Mouse (Mus musculus) kidney, embryonic 15.5 days (tissue): ENCODE measurements around the gene Cd72. TPM values are rescaled to one million over a fixed set of nuclear protein-coding genes. Genes with fewer than 3 reads are reported as not detected.

Source experiments
- ATAC-seq: fragments of 200-750 bp; cut with Nextera tagmentation; replicated peaks from 2 replicates; pipeline ENCODE4 v1.8.0; 2017; ENCODE audit warnings: moderate TSS enrichment; ENCODE audit not compliant: low FRiP score
- H3K27ac ChIP-seq: fragments of 300-500 bp; sonication (generic); 2 replicates; pipeline ENCODE4 v1.5.1; 2015; ENCODE audit warnings: mild to moderate bottlenecking, inconsistent platforms
- H3K27me3 ChIP-seq: fragments of 300-500 bp; sonication (generic); 2 replicates; pipeline ENCODE4 v1.6.1; 2015; ENCODE audit warnings: inconsistent platforms
- H3K36me3 ChIP-seq: fragments of 300-500 bp; sonication (generic); 2 replicates; pipeline ENCODE4 v1.6.1; 2015; ENCODE audit warnings: inconsistent platforms
- H3K4me1 ChIP-seq: fragments of 300-500 bp; sonication (generic); 2 replicates; pipeline ENCODE4 v1.6.1; 2015; ENCODE audit warnings: inconsistent platforms
- H3K4me2 ChIP-seq: fragments of 300-500 bp; sonication (generic); 2 replicates; pipeline ENCODE4 v1.6.1; 2015; ENCODE audit warnings: moderate library complexity, mild to moderate bottlenecking, inconsistent platforms
- H3K4me3 ChIP-seq: fragments of 300-500 bp; sonication (generic); replicated peaks from 2 replicates; pipeline ENCODE4 v1.5.1; 2015; ENCODE audit warnings: mild to moderate bottlenecking, inconsistent platforms
- H3K9ac ChIP-seq: fragments of 300-500 bp; sonication (generic); 2 replicates; pipeline ENCODE4 v1.6.1; 2015; ENCODE audit warnings: mild to moderate bottlenecking, inconsistent platforms
- H3K9me3 ChIP-seq: fragments of 300-500 bp; sonication (generic); replicated peaks from 2 replicates; pipeline ENCODE4 v1.6.1; 2016; ENCODE audit warnings: inconsistent platforms
- whole genome bisulfite sequencing: fragments of 180-500 bp; shearing (Covaris S2); methylation state at CpG from one replicate; pipeline ENCODE4 v1.1.7; 2015; ENCODE audit warnings: mixed read lengths; 5-methylcytosine and 5-hydroxymethylcytosine counted together
- polyA plus RNA-seq: library from polyadenylated mRNA; unstranded; fragments of >200 nt; fragmentation: Nextera tagmentation; extraction: Ambion mirVana; gene quantifications from 2 replicates; pipeline ENCODE4 v1.2.1, GENCODE M21; 2015

Gene Cd72
- polyA plus RNA-seq, 1 experiment from 2014 or later, result 3.0 TPM

GRCm38 (mm10) chr4:43407071-43407920 is 47.1 kb downstream of the Cd72 start:
- H3K4me3 ChIP-seq, result peak overlapping the region; percentile 54
- peak overlapping the region; percentile 63 for H3K9ac ChIP-seq
- no peak for ATAC-seq
- H3K4me2 ChIP-seq, result peak overlapping the region; percentile 80
- no peaks in the 10 kb centered on the region for H3K9me3 ChIP-seq
- WGBS, result 62% methylated on average over 12 of the region's 12 CpGs
- peaks cover 33% of the 10 kb centered on the region for H3K4me1 ChIP-seq
- peak overlapping the region; percentile 92 for H3K27ac ChIP-seq
- no peaks in the 10 kb centered on the region for H3K27me3 ChIP-seq
- no peaks in the 10 kb centered on the region for H3K36me3 ChIP-seq

- H3K9ac ChIP-seq, result peak overlapping the region; percentile 63
- H3K27ac ChIP-seq, result peak overlapping the region; percentile 92
- WGBS, result 2% methylated on average over 28 of the region's 28 CpGs
- peak overlapping the region; percentile 54 for H3K4me3 ChIP-seq
- peaks cover 42% of the 10 kb centered on the region for H3K4me1 ChIP-seq
- H3K36me3 ChIP-seq, result no peaks in the 10 kb centered on the region
- peak overlapping the region; percentile 80 for H3K4me2 ChIP-seq
- H3K27me3 ChIP-seq, result no peaks in the 10 kb centered on the region
- peak; percentile 96 for ATAC-seq
- no peaks in the 10 kb centered on the region for H3K9me3 ChIP-seq
These were observed 48.1 kb downstream of the Cd72 start for GRCm38 (mm10) chr4:43406162-43406971.

GRCm38 (mm10) chr4:43404697-43405096 is 49.7 kb downstream of the Cd72 start:
- Histone ChIP-seq H3K4me3 (no peak overlapping the region), H3K4me1 (peaks cover 59% of the 10 kb centered on the region), H3K27me3 (no peaks in the 10 kb centered on the region), H3K9ac (no peak overlapping the region), H3K36me3 (no peaks in the 10 kb centered on the region), H3K4me2 (no peak overlapping the region), H3K9me3 (no peaks in the 10 kb centered on the region), H3K27ac (0 out of 2 replicates have a peak overlapping the region, but pooled peaks have one; percentile 92)
- 90% methylated on average over 10 of the region's 10 CpGs for WGBS
- ATAC-seq, result no peak

GRCm38 (mm10) chr4:43402212-43402611 is 52.2 kb downstream of the Cd72 start:
- Histone ChIP-seq H3K36me3 (no peaks in the 10 kb centered on the region), H3K4me3 (no peak overlapping the region), H3K27ac (0 out of 2 replicates have a peak overlapping the region, but pooled peaks have one; percentile 16), H3K27me3 (no peaks in the 10 kb centered on the region), H3K4me1 (peaks cover 70% of the 10 kb centered on the region), H3K9me3 (no peaks in the 10 kb centered on the region), H3K9ac (no peak overlapping the region), H3K4me2 (no peak overlapping the region)
- ATAC-seq, result no peak
- WGBS, result 62% methylated on average over 9 of the region's 9 CpGs

- no peaks in the 10 kb centered on the region for H3K27me3 ChIP-seq
- ATAC-seq, result no peak
- peak overlapping the region; percentile 15; the same call in 1 of the 2 replicates for H3K9ac ChIP-seq
- no peak overlapping the region for H3K4me3 ChIP-seq
- H3K36me3 ChIP-seq, result no peaks in the 10 kb centered on the region
- H3K9me3 ChIP-seq, result no peaks in the 10 kb centered on the region
- H3K4me2 ChIP-seq, result peak overlapping the region; percentile 7; the same call in 1 of the 2 replicates
- peaks cover 63% of the 10 kb centered on the region for H3K4me1 ChIP-seq
- peak overlapping the region; percentile 19 for H3K27ac ChIP-seq
- WGBS, result 79% methylated on average over 10 of the region's 10 CpGs
These were observed 52.9 kb downstream of the Cd72 start for GRCm38 (mm10) chr4:43401486-43401885.

- Histone ChIP-seq H3K4me2 (peak overlapping the region; percentile 7; the same call in 1 of the 2 replicates), H3K27me3 (no peaks in the 10 kb centered on the region), H3K9me3 (no peaks in the 10 kb centered on the region), H3K4me3 (no peak overlapping the region), H3K4me1 (peaks cover 60% of the 10 kb centered on the region), H3K36me3 (no peaks in the 10 kb centered on the region), H3K9ac (peak overlapping the region; percentile 15; the same call in 1 of the 2 replicates), H3K27ac (peak overlapping the region; percentile 69)
- WGBS, result 21% methylated on average over 10 of the region's 10 CpGs
- ATAC-seq, result peak; percentile 90
These were observed 53.5 kb downstream of the Cd72 start for GRCm38 (mm10) chr4:43400976-43401375.

GRCm38 (mm10) chr4:43399391-43400131 is 54.9 kb downstream of the Cd72 start:
- 75% methylated on average over 31 of the region's 31 CpGs for WGBS
- no peak overlapping the region for H3K9ac ChIP-seq

GRCm38 (mm10) chr4:43398829-43399331 is 55.5 kb downstream of the Cd72 start:
- peak overlapping the region; percentile 69 for H3K27ac ChIP-seq
- H3K4me2 ChIP-seq, result no peak overlapping the region
- no peaks in the 10 kb centered on the region for H3K36me3 ChIP-seq
- ATAC-seq, result no peak
- H3K27me3 ChIP-seq, result no peaks in the 10 kb centered on the region
- no peaks in the 10 kb centered on the region for H3K9me3 ChIP-seq
- 49% methylated on average over 17 of the region's 17 CpGs for WGBS
- H3K4me3 ChIP-seq, result no peak overlapping the region
- no peak overlapping the region for H3K9ac ChIP-seq
- H3K4me1 ChIP-seq, result peaks cover 65% of the 10 kb centered on the region

More at GRCm38 (mm10) chr4:43399391-43400131, 54.9 kb downstream of the Cd72 start:
- Histone ChIP-seq H3K27ac (peak overlapping the region; percentile 69), H3K9me3 (no peaks in the 10 kb centered on the region), H3K4me2 (0 out of 2 replicates have a peak overlapping the region, but pooled peaks have one; percentile 15), H3K36me3 (no peaks in the 10 kb centered on the region), H3K4me3 (no peak overlapping the region), H3K4me1 (peaks cover 59% of the 10 kb centered on the region), H3K27me3 (no peaks in the 10 kb centered on the region)
- ATAC-seq, result no peak

GRCm38 (mm10) chr4:43398014-43398413 is 56.4 kb downstream of the Cd72 start:
- H3K27ac ChIP-seq, result peak overlapping the region; percentile 69; the same call in 1 of the 2 replicates
- ATAC-seq, result no peak
- H3K4me2 ChIP-seq, result no peak overlapping the region
- H3K4me1 ChIP-seq, result peaks cover 68% of the 10 kb centered on the region
- no peak overlapping the region for H3K9ac ChIP-seq
- no peak overlapping the region for H3K4me3 ChIP-seq
- H3K36me3 ChIP-seq, result no peaks in the 10 kb centered on the region
- H3K9me3 ChIP-seq, result no peaks in the 10 kb centered on the region
- H3K27me3 ChIP-seq, result no peaks in the 10 kb centered on the region
- WGBS, result 65% methylated on average over 4 of the region's 4 CpGs
